Mouse (Mus musculus) kidney, embryonic 15.5 days (tissue): Measurements from ENCODE around the gene Kank1. TPM values are rescaled to one million over a fixed set of nuclear protein-coding genes. Genes with fewer than 3 reads are reported as not detected.
A peak's percentile ranks its signal among the peaks of the same experiment; 100 is the strongest.

Experiments used
- ATAC-seq: fragments of 200-750 bp; cut with Nextera tagmentation; replicated peaks from 2 replicates; pipeline ENCODE4 v1.8.0; 2017; ENCODE audit warnings: moderate TSS enrichment; ENCODE audit not compliant: low FRiP score
- H3K27ac ChIP-seq: fragments of 300-500 bp; sonication (generic); 2 replicates; pipeline ENCODE4 v1.5.1; 2015; ENCODE audit warnings: mild to moderate bottlenecking, inconsistent platforms
- H3K27me3 ChIP-seq: fragments of 300-500 bp; sonication (generic); 2 replicates; pipeline ENCODE4 v1.6.1; 2015; ENCODE audit warnings: inconsistent platforms
- H3K36me3 ChIP-seq: fragments of 300-500 bp; sonication (generic); 2 replicates; pipeline ENCODE4 v1.6.1; 2015; ENCODE audit warnings: inconsistent platforms
- H3K4me1 ChIP-seq: fragments of 300-500 bp; sonication (generic); 2 replicates; pipeline ENCODE4 v1.6.1; 2015; ENCODE audit warnings: inconsistent platforms
- H3K4me2 ChIP-seq: fragments of 300-500 bp; sonication (generic); 2 replicates; pipeline ENCODE4 v1.6.1; 2015; ENCODE audit warnings: moderate library complexity, mild to moderate bottlenecking, inconsistent platforms
- H3K4me3 ChIP-seq: fragments of 300-500 bp; sonication (generic); replicated peaks from 2 replicates; pipeline ENCODE4 v1.5.1; 2015; ENCODE audit warnings: mild to moderate bottlenecking, inconsistent platforms
- H3K9ac ChIP-seq: fragments of 300-500 bp; sonication (generic); 2 replicates; pipeline ENCODE4 v1.6.1; 2015; ENCODE audit warnings: mild to moderate bottlenecking, inconsistent platforms
- H3K9me3 ChIP-seq: fragments of 300-500 bp; sonication (generic); replicated peaks from 2 replicates; pipeline ENCODE4 v1.6.1; 2016; ENCODE audit warnings: inconsistent platforms
- WGBS: fragments of 180-500 bp; shearing (Covaris S2); methylation state at CpG from one replicate; pipeline ENCODE4 v1.1.7; 2015; ENCODE audit warnings: mixed read lengths; 5-methylcytosine and 5-hydroxymethylcytosine counted together
- polyA plus RNA-seq: library from polyadenylated mRNA; unstranded; fragments of >200 nt; fragmentation: Nextera tagmentation; extraction: Ambion mirVana; gene quantifications from 2 replicates; pipeline ENCODE4 v1.2.1, GENCODE M21; 2015

The Kank1 gene
- polyA plus RNA-seq, 1 experiment from 2014 or later: 26.5 TPM

GRCm38 (mm10) chr19:25436175-25436574 is 199.4 kb downstream of the Kank1 start:
- Histone ChIP-seq H3K4me2 (no peak overlapping the region), H3K4me1 (peaks cover 32% of the 10 kb centered on the region), H3K9me3 (no peaks in the 10 kb centered on the region), H3K4me3 (no peak overlapping the region), H3K27me3 (no peaks in the 10 kb centered on the region), H3K27ac (no peak overlapping the region), H3K36me3 (peaks cover 27% of the 10 kb centered on the region), H3K9ac (no peak overlapping the region)
- WGBS: 79% methylated on average over 4 of the region's 4 CpGs
- no peak for ATAC-seq

GRCm38 (mm10) chr19:25436789-25437650 is 200.2 kb downstream of the Kank1 start:
- 0 out of 2 replicates have a peak overlapping the region, but pooled peaks have one; percentile 1 for H3K27ac ChIP-seq

GRCm38 (mm10) chr19:25438246-25438645 is 201.5 kb downstream of the Kank1 start:
- no peak overlapping the region for H3K9ac ChIP-seq
- 79% methylated on average over 6 of the region's 6 CpGs for WGBS
- H3K36me3 ChIP-seq: peaks cover 9% of the 10 kb centered on the region
- no peak for ATAC-seq
- H3K4me1 ChIP-seq: peaks cover 26% of the 10 kb centered on the region
- no peak overlapping the region for H3K27ac ChIP-seq
- H3K9me3 ChIP-seq: no peaks in the 10 kb centered on the region
- H3K4me2 ChIP-seq: no peak overlapping the region
- H3K27me3 ChIP-seq: no peaks in the 10 kb centered on the region
- no peak overlapping the region for H3K4me3 ChIP-seq

More at GRCm38 (mm10) chr19:25436789-25437650, 200.2 kb downstream of the Kank1 start:
- Histone ChIP-seq H3K4me1 (peaks cover 26% of the 10 kb centered on the region), H3K27me3 (no peaks in the 10 kb centered on the region), H3K9me3 (no peaks in the 10 kb centered on the region), H3K4me2 (no peak overlapping the region), H3K4me3 (no peak overlapping the region), H3K36me3 (peaks cover 20% of the 10 kb centered on the region), H3K9ac (no peak overlapping the region)
- no peak for ATAC-seq
- 78% methylated on average over 20 of the region's 20 CpGs for WGBS

GRCm38 (mm10) chr19:25439807-25440206 is 203.0 kb downstream of the Kank1 start:
- WGBS: 77% methylated on average over 6 of the region's 6 CpGs
- H3K4me3 ChIP-seq: no peak overlapping the region

GRCm38 (mm10) chr19:25440736-25441135 is 204.0 kb downstream of the Kank1 start:
- ATAC-seq: no peak
- H3K27me3 ChIP-seq: 0 out of 2 replicates have a peak, but pooled peaks cover under 1% of the 10 kb centered on the region
- H3K4me1 ChIP-seq: peaks cover 13% of the 10 kb centered on the region
- H3K4me2 ChIP-seq: no peak overlapping the region
- no peak overlapping the region for H3K27ac ChIP-seq
- H3K9ac ChIP-seq: no peak overlapping the region
- H3K36me3 ChIP-seq: no peaks in the 10 kb centered on the region
- no peak overlapping the region for H3K4me3 ChIP-seq
- 74% methylated on average over 4 of the region's 4 CpGs for WGBS
- H3K9me3 ChIP-seq: no peaks in the 10 kb centered on the region

More at GRCm38 (mm10) chr19:25439807-25440206, 203.0 kb downstream of the Kank1 start:
- H3K9ac ChIP-seq: no peak overlapping the region
- H3K27me3 ChIP-seq: no peaks in the 10 kb centered on the region
- ATAC-seq: no peak
- H3K9me3 ChIP-seq: no peaks in the 10 kb centered on the region
- H3K36me3 ChIP-seq: no peaks in the 10 kb centered on the region; the same call in 1 of the 2 replicates
- H3K27ac ChIP-seq: no peak overlapping the region
- peaks cover 20% of the 10 kb centered on the region for H3K4me1 ChIP-seq
- H3K4me2 ChIP-seq: no peak overlapping the region

- no peak overlapping the region for H3K9ac ChIP-seq
- no peak overlapping the region for H3K4me3 ChIP-seq
- H3K4me2 ChIP-seq: no peak overlapping the region
- H3K27me3 ChIP-seq: peaks cover 12% of the 10 kb centered on the region; the same call in 1 of the 2 replicates
- no peak overlapping the region for H3K27ac ChIP-seq
- H3K4me1 ChIP-seq: no peaks in the 10 kb centered on the region
- 23% methylated on average over 7 of the region's 7 CpGs for WGBS
- H3K36me3 ChIP-seq: no peaks in the 10 kb centered on the region
- no peaks in the 10 kb centered on the region for H3K9me3 ChIP-seq
- ATAC-seq: no peak
These were observed 208.3 kb downstream of the Kank1 start for GRCm38 (mm10) chr19:25445054-25445453.

- H3K4me3 ChIP-seq: no peak overlapping the region
- H3K27me3 ChIP-seq: peaks cover 12% of the 10 kb centered on the region; the same call in 1 of the 2 replicates
- no peaks in the 10 kb centered on the region for H3K4me1 ChIP-seq
- no peak overlapping the region for H3K9ac ChIP-seq
- no peak for ATAC-seq
- no peaks in the 10 kb centered on the region for H3K36me3 ChIP-seq
- H3K27ac ChIP-seq: no peak overlapping the region
- H3K4me2 ChIP-seq: no peak overlapping the region
- WGBS: 58% methylated on average over 8 of the region's 8 CpGs
- H3K9me3 ChIP-seq: no peaks in the 10 kb centered on the region
These were observed 209.1 kb downstream of the Kank1 start for GRCm38 (mm10) chr19:25445842-25446241.

- H3K4me1 ChIP-seq: no peaks in the 10 kb centered on the region
- no peaks in the 10 kb centered on the region for H3K36me3 ChIP-seq
- no peak overlapping the region for H3K4me2 ChIP-seq
- H3K9me3 ChIP-seq: no peaks in the 10 kb centered on the region
- 74% methylated on average over 2 of the region's 2 CpGs for WGBS
- H3K4me3 ChIP-seq: no peak overlapping the region
- no peak overlapping the region for H3K9ac ChIP-seq
- H3K27ac ChIP-seq: no peak overlapping the region
- H3K27me3 ChIP-seq: peaks cover 12% of the 10 kb centered on the region; the same call in 1 of the 2 replicates
- ATAC-seq: no peak
These were observed 209.9 kb downstream of the Kank1 start for GRCm38 (mm10) chr19:25446683-25447082.

- H3K4me1 ChIP-seq: no peaks in the 10 kb centered on the region
- H3K4me3 ChIP-seq: no peak overlapping the region
- no peak overlapping the region for H3K4me2 ChIP-seq
- no peak overlapping the region for H3K27ac ChIP-seq
- peaks cover 12% of the 10 kb centered on the region; the same call in 1 of the 2 replicates for H3K27me3 ChIP-seq
- ATAC-seq: no peak
- 59% methylated on average over 5 of the region's 5 CpGs for WGBS
- H3K9me3 ChIP-seq: no peaks in the 10 kb centered on the region
- H3K9ac ChIP-seq: no peak overlapping the region
- H3K36me3 ChIP-seq: no peaks in the 10 kb centered on the region
These were observed 210.6 kb downstream of the Kank1 start for GRCm38 (mm10) chr19:25447373-25447772.

GRCm38 (mm10) chr19:25450869-25451629 is 214.3 kb downstream of the Kank1 start:
- Histone ChIP-seq H3K4me3 (no peak overlapping the region), H3K4me2 (no peak overlapping the region), H3K9me3 (no peaks in the 10 kb centered on the region), H3K9ac (no peak overlapping the region), H3K27me3 (peaks cover 9% of the 10 kb centered on the region; the same call in 1 of the 2 replicates), H3K27ac (no peak overlapping the region), H3K36me3 (no peaks in the 10 kb centered on the region), H3K4me1 (no peaks in the 10 kb centered on the region)
- no peak for ATAC-seq
- WGBS: 49% methylated on average over 11 of the region's 11 CpGs

GRCm38 (mm10) chr19:25453146-25453545 is 216.4 kb downstream of the Kank1 start:
- Histone ChIP-seq H3K9me3 (no peaks in the 10 kb centered on the region), H3K27ac (no peak overlapping the region), H3K4me2 (no peak overlapping the region), H3K27me3 (no peaks in the 10 kb centered on the region; the same call in 1 of the 2 replicates), H3K36me3 (no peaks in the 10 kb centered on the region), H3K4me3 (no peak overlapping the region), H3K4me1 (no peaks in the 10 kb centered on the region), H3K9ac (no peak overlapping the region)
- ATAC-seq: no peak
- WGBS: 85% methylated on average over 5 of the region's 5 CpGs

GRCm38 (mm10) chr19:25460760-25461159 is 224.0 kb downstream of the Kank1 start:
- Histone ChIP-seq H3K9me3 (no peaks in the 10 kb centered on the region), H3K9ac (no peak overlapping the region), H3K4me1 (peaks cover 21% of the 10 kb centered on the region), H3K4me2 (no peak overlapping the region), H3K27me3 (no peaks in the 10 kb centered on the region), H3K36me3 (no peaks in the 10 kb centered on the region), H3K4me3 (no peak overlapping the region), H3K27ac (no peak overlapping the region)
- WGBS: 84% methylated on average over 8 of the region's 8 CpGs
- no peak for ATAC-seq
